Mouse (Mus musculus) liver, embryonic 14.5 days (tissue): ENCODE data around the gene Cfap43.

Experiments used
- CTCF ChIP-seq: IDR thresholded peaks from 2 replicates; pipeline ENCODE4 v1.5.1; 2016; ENCODE audit warnings: antibody characterized with exemption, low read depth, control low read depth
- EP300 ChIP-seq: IDR thresholded peaks from 2 replicates; pipeline ENCODE4 v1.6.1; 2016; ENCODE audit warnings: antibody characterized with exemption, low read depth

DNA sequence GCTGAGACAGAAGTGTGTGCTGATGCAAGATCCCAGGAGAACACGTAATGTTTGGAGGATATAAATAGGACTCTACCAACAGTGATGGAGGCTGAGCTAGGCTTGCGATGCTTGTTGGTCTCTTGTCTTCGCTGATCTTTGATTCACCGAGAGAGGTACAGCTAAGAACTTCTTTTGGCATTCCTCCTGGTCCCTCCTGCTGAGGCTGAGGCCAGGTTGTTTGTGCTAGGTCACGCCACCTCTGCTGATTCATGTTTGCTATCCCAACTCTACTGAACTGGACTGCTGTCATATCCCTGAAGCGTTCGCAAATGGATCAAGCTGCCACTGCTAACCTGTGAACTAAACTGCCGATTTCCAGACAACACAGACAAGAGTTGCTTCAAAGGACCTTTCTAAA is 15.1 kb upstream of the Cfap43 start:
- no peak for TF ChIP-seq CTCF
- TF ChIP-seq EP300 = no peak
